ENCODE assay signal across 10 mouse cellular contexts in genomic region chr13:104061975-104062750, GRCm38 (mm10). TPM values are rescaled to one million over a fixed set of nuclear protein-coding genes. Genes with fewer than 3 reads are reported as not detected.
DNase-seq lines count a peak whose midpoint lies in the region; ATAC-seq and TF ChIP-seq lines count a peak whose summit lies in the region.
"Had no signal": no experiment of that assay in that cellular context is flagged by ENCODE, and none has a peak within 500 bp of the region (broad histone marks: within the 10 kb centered on the region; RNA-seq: fewer than 3 reads in every experiment).

No protein-coding gene starts in this region.

- H3K27ac ChIP-seq in heart, embryonic 13.5 days (replicated peaks): peak overlapping the region; percentile 48; the same call in 1 of the 2 replicates
- no peak overlapping the region for H3K27ac ChIP-seq in forebrain, embryonic 16.5 days (ENCODE audit: low read length)
- H3K27ac ChIP-seq: midbrain, embryonic 10.5 days had no signal

- 58% methylated on average over 2 of the region's 2 CpGs for WGBS in heart, embryonic 13.5 days
- 27% methylated on average over 2 of the region's 2 CpGs for WGBS in forebrain, embryonic 16.5 days

- H3K9me3 ChIP-seq in heart, embryonic 13.5 days: no peaks in the 10 kb centered on the region
- H3K9me3 ChIP-seq in forebrain, embryonic 16.5 days (ENCODE audit: control insufficient read depth, low read length): no peaks in the 10 kb centered on the region
- H3K9me3 ChIP-seq: midbrain, embryonic 10.5 days had no signal

- TF ChIP-seq POLR2A in brain, embryonic 14.5 days (IDR thresholded peaks at IDR 0.05; ENCODE audit: borderline replicate concordance, extremely low read depth, insufficient read depth, insufficient read length, poor library complexity, severe bottlenecking): no peak

- H3K27me3 ChIP-seq in heart, embryonic 13.5 days (replicated peaks): no peaks in the 10 kb centered on the region
- H3K27me3 ChIP-seq in forebrain, embryonic 16.5 days (replicated peaks; ENCODE audit: control insufficient read depth, insufficient read depth, low read length): no peaks in the 10 kb centered on the region

- intact Hi-C loops in heart, postnatal 36 days (cut with DNase I): no loop called here

- H3K36me3 ChIP-seq in heart, embryonic 13.5 days: peaks cover 31% of the 10 kb centered on the region
- H3K36me3 ChIP-seq in forebrain, embryonic 16.5 days (ENCODE audit: control insufficient read depth, insufficient read depth): 0 out of 2 replicates have a peak, but pooled peaks cover 2% of the 10 kb centered on the region

- H3K4me2 ChIP-seq in heart, embryonic 13.5 days: no peak overlapping the region
- no peak overlapping the region for H3K4me2 ChIP-seq in forebrain, embryonic 16.5 days (ENCODE audit: low read length)

- DNase-seq in heart, postnatal 36 days: no peak
- DNase-seq in 3T3-L1 (ENCODE audit: low read depth, low spot score): peak; percentile 61
- DNase-seq in brain, embryonic 14.5 days (ENCODE audit: low read depth): peak; percentile 57
- DNase-seq in urinary bladder, postnatal 36 days (ENCODE audit: low spot score in 2 of 2): no peak
- no peak for DNase-seq in testis, postnatal 14 days (ENCODE audit: low spot score)
- DNase-seq: right cerebral cortex, postnatal 14 days had no signal

- no peak for TF ChIP-seq CTCF in brain, embryonic 14.5 days (IDR thresholded peaks at IDR 0.05; ENCODE audit: borderline replicate concordance, extremely low read depth, insufficient read depth, insufficient read length)

- H3K9ac ChIP-seq in heart, embryonic 13.5 days: no peak overlapping the region
- H3K9ac ChIP-seq in forebrain, embryonic 16.5 days (replicated peaks; ENCODE audit: low read depth, low read length): no peak overlapping the region

- ATAC-seq in heart, embryonic 13.5 days (ENCODE audit: extremely low read depth, insufficient number of reproducible peaks, low FRiP score, low TSS enrichment): no peak
- peak; percentile 43; the same call in 1 of the 2 replicates for ATAC-seq in forebrain, embryonic 16.5 days
- no peak for ATAC-seq in megakaryocyte progenitor cell, adult 5-6 weeks (replicated peaks; ENCODE audit: poor library complexity)

- H3K4me1 ChIP-seq in heart, embryonic 13.5 days: peaks cover 26% of the 10 kb centered on the region
- H3K4me1 ChIP-seq in forebrain, embryonic 16.5 days (replicated peaks; ENCODE audit: control insufficient read depth, insufficient read depth, low read length): no peaks in the 10 kb centered on the region
- H3K4me1 ChIP-seq: midbrain, embryonic 10.5 days had no signal

- H3K4me3 ChIP-seq in heart, embryonic 13.5 days: no peak overlapping the region
- H3K4me3 ChIP-seq in forebrain, embryonic 16.5 days (replicated peaks; ENCODE audit: low read length): no peak overlapping the region
- H3K4me3 ChIP-seq: midbrain, embryonic 10.5 days had no signal

RNA-seq across cellular contexts. Expression of gene Nln, which starts 47.3 kb away (rescaled TPM):
- polyA plus RNA-seq in heart, embryonic 13.5 days (2015; fragmentation: Nextera tagmentation; extraction: Ambion mirVana): 19.5 and 19.8 TPM in 2 replicates
- total RNA-seq in heart, postnatal 36 days (2021): 10 to 100 TPM; 10.6 to 14.8 TPM
- polyA plus RNA-seq in brain, embryonic 14.5 days (2012; rRNA removed): 24.3 and 35.3 TPM in 2 replicates
- polyA plus RNA-seq in forebrain, embryonic 16.5 days (2015; fragmentation: Nextera tagmentation; extraction: Ambion mirVana): 40.1 and 45.8 TPM in 2 replicates
- total RNA-seq in megakaryocyte progenitor cell, adult 5-6 weeks (2015): 33.0 and 38.0 TPM in 2 replicates
- total RNA-seq in megakaryocyte progenitor cell, adult 5-6 weeks (2017): 39.1 and 46.9 TPM in 2 replicates

RNA-seq across cellular contexts. Expression of gene Sgtb, which starts 47.4 kb away (rescaled TPM):
- polyA plus RNA-seq in heart, embryonic 13.5 days (2015; fragmentation: Nextera tagmentation; extraction: Ambion mirVana): 2.2 and 2.8 TPM in 2 replicates
- total RNA-seq in heart, postnatal 36 days (2021): 1 to 10 TPM in 1 of 2 experiments, under 1 TPM in 1; 0.97 to 1.5 TPM
- 19.3 and 23.7 TPM in 2 replicates for polyA plus RNA-seq in brain, embryonic 14.5 days (2012; rRNA removed)
- polyA plus RNA-seq in forebrain, embryonic 16.5 days (2015; fragmentation: Nextera tagmentation; extraction: Ambion mirVana): 34.0 and 39.2 TPM in 2 replicates
- total RNA-seq in megakaryocyte progenitor cell, adult 5-6 weeks (2015): not detected in 2 replicates
- 0.34 TPM in 1 of 2 replicates, not detected in the other for total RNA-seq in megakaryocyte progenitor cell, adult 5-6 weeks (2017)

Comparison
In these comparisons a context has a peak if more than half of its experiments do, and no peak if none do; other contexts are left out.
1. DNase-seq: peak in 3T3-L1 (single experiment) and brain, embryonic 14.5 days (single experiment); none in heart, postnatal 36 days (0 of 2), urinary bladder, postnatal 36 days (0 of 2) and testis, postnatal 14 days (single experiment).